Mouse (Mus musculus) heart, embryonic 15.5 days (tissue): ENCODE results near the gene Irs4. TPM values are rescaled to one million over a fixed set of nuclear protein-coding genes. Genes with fewer than 3 reads are reported as not detected.
A peak's percentile ranks its signal among the peaks of the same experiment; 100 is the strongest.

ENCODE experiments used
- ATAC-seq: fragments of 200-750 bp; cut with Nextera tagmentation; replicated peaks from 2 replicates; pipeline ENCODE4 v1.8.0; 2017; ENCODE audit warnings: low read depth, moderate TSS enrichment; ENCODE audit not compliant: insufficient number of reproducible peaks, insufficient read depth, low FRiP score
- H3K27ac ChIP-seq: fragments of 300-500 bp; sonication (generic); 2 replicates; pipeline ENCODE4 v1.5.1; 2015; ENCODE audit warnings: mild to moderate bottlenecking, inconsistent platforms
- H3K27me3 ChIP-seq: fragments of 300-500 bp; sonication (generic); 2 replicates; pipeline ENCODE4 v1.6.1; 2015; ENCODE audit warnings: inconsistent platforms
- H3K36me3 ChIP-seq: fragments of 300-500 bp; sonication (generic); 2 replicates; pipeline ENCODE4 v1.6.1; 2015; ENCODE audit warnings: mild to moderate bottlenecking, inconsistent platforms
- H3K4me1 ChIP-seq: fragments of 300-500 bp; sonication (generic); replicated peaks from 2 replicates; pipeline ENCODE4 v1.6.1; 2015; ENCODE audit warnings: inconsistent platforms
- H3K4me2 ChIP-seq: fragments of 300-500 bp; sonication (generic); 2 replicates; pipeline ENCODE4 v1.6.1; 2015; ENCODE audit warnings: inconsistent platforms, mild to moderate bottlenecking, moderate library complexity
- H3K4me3 ChIP-seq: fragments of 300-500 bp; sonication (generic); 2 replicates; pipeline ENCODE4 v1.5.1; 2015; ENCODE audit warnings: mild to moderate bottlenecking, inconsistent platforms
- H3K9ac ChIP-seq: fragments of 300-500 bp; sonication (generic); 2 replicates; pipeline ENCODE4 v1.6.1; 2015; ENCODE audit warnings: mild to moderate bottlenecking, inconsistent platforms
- H3K9me3 ChIP-seq: fragments of 300-500 bp; sonication (generic); replicated peaks from 2 replicates; pipeline ENCODE4 v1.6.1; 2016; ENCODE audit warnings: inconsistent platforms
- WGBS: fragments of 180-500 bp; shearing (Covaris S2); methylation state at CpG from one replicate; pipeline ENCODE4 v1.1.7; 2015; ENCODE audit warnings: mixed read lengths; 5-methylcytosine and 5-hydroxymethylcytosine counted together
- polyA plus RNA-seq: library from polyadenylated mRNA; unstranded; fragments of >200 nt; fragmentation: Nextera tagmentation; extraction: Ambion mirVana; gene quantifications from 2 replicates; pipeline ENCODE4 v1.2.1, GENCODE M21; 2015

Gene Irs4
- 0.05 TPM in 1 of 2 replicates, not detected in the other for polyA plus RNA-seq

GRCm38 (mm10) chrX:141724937-141725918, at the start of gene Irs4:
Gene Irs4, minus strand, starts transcription at chrX:141725263.
- Histone ChIP-seq H3K9ac (no peak within 1 kb of the TSS), H3K9me3 (no peaks in the 10 kb centered on the region), H3K36me3 (no peaks in the 10 kb centered on the region), H3K4me3 (peak within 1 kb of the TSS; percentile 46), H3K27ac (no peak within 1 kb of the TSS), H3K27me3 (peaks cover 66% of the 10 kb centered on the region), H3K4me2 (peak within 1 kb of the TSS; percentile 70), H3K4me1 (peaks cover 17% of the 10 kb centered on the region)
- no peak; the same call in 1 of the 2 replicates for ATAC-seq
- 19% methylated on average over 50 of the region's 51 CpGs for WGBS

GRCm38 (mm10) chrX:141750360-141750759, 25.3 kb upstream of the Irs4 start:
- H3K4me1 ChIP-seq: no peaks in the 10 kb centered on the region
- H3K9ac ChIP-seq: no peak overlapping the region
- H3K27me3 ChIP-seq: no peaks in the 10 kb centered on the region
- no peak overlapping the region for H3K27ac ChIP-seq
- ATAC-seq: no peak
- no peaks in the 10 kb centered on the region for H3K9me3 ChIP-seq
- 59% methylated on average over 2 of the region's 2 CpGs for WGBS
- no peak overlapping the region for H3K4me3 ChIP-seq
- no peaks in the 10 kb centered on the region for H3K36me3 ChIP-seq
- no peak overlapping the region for H3K4me2 ChIP-seq

- no peak overlapping the region for H3K9ac ChIP-seq
- no peak for ATAC-seq
- no peak overlapping the region for H3K4me3 ChIP-seq
- peaks cover 23% of the 10 kb centered on the region for H3K27me3 ChIP-seq
- H3K4me2 ChIP-seq: no peak overlapping the region
- H3K9me3 ChIP-seq: no peaks in the 10 kb centered on the region
- 53% methylated on average over 5 of the region's 5 CpGs for WGBS
- H3K36me3 ChIP-seq: no peaks in the 10 kb centered on the region
- no peak overlapping the region for H3K27ac ChIP-seq
- peaks cover 11% of the 10 kb centered on the region for H3K4me1 ChIP-seq
These were observed 4.5 kb upstream of the Irs4 start for GRCm38 (mm10) chrX:141729570-141729969.

- Histone ChIP-seq H3K36me3 (no peaks in the 10 kb centered on the region), H3K9ac (no peak overlapping the region), H3K27ac (no peak overlapping the region), H3K9me3 (no peaks in the 10 kb centered on the region), H3K4me1 (peaks cover 17% of the 10 kb centered on the region), H3K4me3 (peak overlapping the region; percentile 46), H3K4me2 (peak overlapping the region; percentile 70), H3K27me3 (peaks cover 70% of the 10 kb centered on the region)
- WGBS: 24% methylated on average over 52 of the region's 52 CpGs
- ATAC-seq: no peak
These were observed 622 bp downstream of the Irs4 start for GRCm38 (mm10) chrX:141724391-141724891.

- Histone ChIP-seq H3K36me3 (no peaks in the 10 kb centered on the region), H3K4me1 (peaks cover 17% of the 10 kb centered on the region), H3K9me3 (no peaks in the 10 kb centered on the region), H3K4me2 (peak overlapping the region; percentile 70), H3K27me3 (peaks cover 70% of the 10 kb centered on the region), H3K4me3 (peak overlapping the region; percentile 46), H3K9ac (no peak overlapping the region), H3K27ac (no peak overlapping the region)
- 13% methylated on average over 16 of the region's 16 CpGs for WGBS
- ATAC-seq: no peak
These were observed 1.1 kb downstream of the Irs4 start for GRCm38 (mm10) chrX:141723936-141724335.

GRCm38 (mm10) chrX:141721725-141722124, 3.3 kb downstream of the Irs4 start:
- Histone ChIP-seq H3K4me1 (peaks cover 17% of the 10 kb centered on the region), H3K4me2 (peak overlapping the region; percentile 71), H3K4me3 (peak overlapping the region; percentile 47), H3K27me3 (peaks cover 65% of the 10 kb centered on the region), H3K9ac (no peak overlapping the region), H3K27ac (no peak overlapping the region), H3K9me3 (no peaks in the 10 kb centered on the region), H3K36me3 (no peaks in the 10 kb centered on the region)
- WGBS: 12% methylated on average over 28 of the region's 33 CpGs
- no peak for ATAC-seq

Other genes with a start within 250 kb of the Irs4 start
- gene Col4a5, start 249.9 kb downstream of the Irs4 start, polyA plus RNA-seq: 35.0 and 36.6 TPM in 2 replicates
- not detected in 2 replicates for gene Gm15294, start 150.0 kb upstream of the Irs4 start, polyA plus RNA-seq